Mouse (Mus musculus) right cerebral cortex, postnatal 4 days (tissue): ENCODE data around the gene Gpr84.
A peak's percentile ranks its signal among the peaks of the same experiment; 100 is the strongest.

ENCODE experiments used
- DNase-seq: peaks from one replicate; pipeline ENCODE4 v3.0.0-alpha.2; 2022

Gpr84 gene

DNA sequence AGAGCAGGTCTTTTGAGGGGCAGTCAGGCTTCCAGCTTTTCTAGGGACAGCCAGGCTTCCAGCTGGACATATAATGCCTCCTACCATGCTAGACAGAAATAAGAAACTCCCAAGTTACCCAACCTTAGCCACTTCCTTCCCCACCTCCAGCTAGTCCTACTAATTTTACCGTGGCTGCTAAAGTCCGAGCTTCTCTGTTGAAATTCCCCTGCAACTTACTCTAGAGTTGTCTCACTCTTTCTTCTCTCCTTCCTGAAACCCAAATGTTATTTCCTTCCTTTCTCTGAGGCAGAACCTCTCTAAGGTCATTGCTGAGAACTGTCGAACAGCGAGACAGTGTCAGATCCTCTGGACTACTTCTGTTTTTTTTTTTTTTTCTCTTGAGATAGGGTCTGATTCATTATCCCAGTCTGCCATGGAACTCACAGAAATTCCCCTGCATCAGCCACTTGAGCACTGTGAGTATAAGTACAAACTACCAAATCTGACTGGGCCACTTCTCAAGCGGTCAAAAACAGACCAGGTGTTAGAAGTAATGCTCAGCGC, at the start of gene Gpr84:
Gpr84 (minus strand) TSS at position 248 of the 546 bp plus-strand sequence.
- no peak for DNase-seq

DNA sequence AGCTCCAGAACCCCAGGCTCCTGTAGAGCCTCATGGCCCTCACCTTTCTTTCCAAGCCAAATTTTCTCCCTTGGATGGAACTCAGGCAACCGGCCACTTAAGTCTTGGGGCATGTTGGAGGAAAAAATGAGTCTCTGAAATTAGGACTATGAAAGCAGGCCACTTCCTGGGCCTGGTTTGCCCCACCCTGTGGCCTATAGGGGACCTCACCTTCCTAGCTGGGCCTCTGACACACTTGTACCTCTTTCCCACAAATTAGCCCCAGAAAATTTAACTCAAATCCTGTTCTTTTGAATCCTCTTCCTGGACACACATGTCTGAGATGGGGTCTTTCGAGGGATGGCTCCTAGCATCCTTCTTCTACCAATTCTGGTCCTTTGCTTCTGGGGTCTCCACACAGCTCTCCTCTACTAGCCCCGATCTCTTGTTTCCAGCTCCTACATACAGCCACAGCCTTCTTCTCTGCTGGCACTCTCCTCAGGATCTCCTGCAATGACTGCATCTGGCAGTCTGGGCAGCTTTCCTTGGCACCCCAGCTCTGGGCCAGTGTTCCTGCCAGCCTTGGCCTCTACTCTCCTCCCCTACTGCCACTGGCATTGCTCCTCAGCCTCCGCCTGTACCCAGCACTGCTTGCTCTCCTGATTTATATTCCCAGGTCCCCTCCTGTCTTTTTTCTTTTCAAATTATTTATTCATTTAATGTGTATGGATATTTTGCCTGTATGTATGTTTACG, 49.6 kb upstream of the Gpr84 start:
- DNase-seq: no peak

DNA sequence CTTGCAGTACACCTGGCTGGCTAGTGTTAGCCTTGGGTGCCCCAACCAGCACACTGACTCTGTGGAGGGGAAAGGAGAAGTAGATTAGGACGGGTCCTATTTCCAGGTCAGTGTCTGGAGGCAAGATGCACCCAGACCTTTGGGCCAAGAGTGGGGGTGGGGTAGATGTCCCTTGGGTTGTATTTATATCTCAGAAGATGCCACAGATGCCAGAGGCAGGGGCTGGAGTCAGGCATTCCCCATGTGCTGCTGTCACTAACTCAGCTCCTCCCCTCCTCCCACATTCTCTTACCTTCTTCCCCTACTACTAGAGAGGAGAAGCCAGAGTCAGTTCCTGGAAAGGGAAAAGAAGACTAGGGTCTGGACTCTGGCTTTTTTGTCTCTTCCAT, 48.7 kb upstream of the Gpr84 start:
- no peak for DNase-seq

GRCm38 (mm10) chr15:103358278-103359121, 48.1 kb upstream of the Gpr84 start:
- DNase-seq: no peak

- DNase-seq: no peak
These were observed 47.4 kb upstream of the Gpr84 start for GRCm38 (mm10) chr15:103357817-103358216.

GRCm38 (mm10) chr15:103356130-103356529, 45.7 kb upstream of the Gpr84 start:
- DNase-seq: no peak

DNA sequence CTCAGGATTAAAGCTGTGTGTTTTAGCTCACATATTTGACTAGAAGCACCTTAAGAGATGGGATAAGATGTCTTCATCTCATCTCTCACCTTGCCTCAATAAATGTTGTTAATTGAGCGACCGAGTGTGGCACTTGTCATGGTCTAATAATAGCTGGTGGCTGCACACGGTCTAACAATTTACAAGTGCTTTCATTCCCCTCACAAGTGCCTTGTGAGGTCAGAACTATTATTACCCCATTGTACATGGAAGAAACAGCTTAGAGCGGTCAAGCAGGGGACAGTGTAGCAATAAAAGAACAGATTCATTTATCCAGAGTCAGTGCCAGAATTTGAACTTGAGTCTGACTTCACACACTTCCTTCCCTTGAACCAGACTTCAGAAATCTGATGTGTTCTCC, 45.0 kb upstream of the Gpr84 start:
- DNase-seq: no peak

GRCm38 (mm10) chr15:103354690-103355089, 44.3 kb upstream of the Gpr84 start:
- DNase-seq: no peak

DNA sequence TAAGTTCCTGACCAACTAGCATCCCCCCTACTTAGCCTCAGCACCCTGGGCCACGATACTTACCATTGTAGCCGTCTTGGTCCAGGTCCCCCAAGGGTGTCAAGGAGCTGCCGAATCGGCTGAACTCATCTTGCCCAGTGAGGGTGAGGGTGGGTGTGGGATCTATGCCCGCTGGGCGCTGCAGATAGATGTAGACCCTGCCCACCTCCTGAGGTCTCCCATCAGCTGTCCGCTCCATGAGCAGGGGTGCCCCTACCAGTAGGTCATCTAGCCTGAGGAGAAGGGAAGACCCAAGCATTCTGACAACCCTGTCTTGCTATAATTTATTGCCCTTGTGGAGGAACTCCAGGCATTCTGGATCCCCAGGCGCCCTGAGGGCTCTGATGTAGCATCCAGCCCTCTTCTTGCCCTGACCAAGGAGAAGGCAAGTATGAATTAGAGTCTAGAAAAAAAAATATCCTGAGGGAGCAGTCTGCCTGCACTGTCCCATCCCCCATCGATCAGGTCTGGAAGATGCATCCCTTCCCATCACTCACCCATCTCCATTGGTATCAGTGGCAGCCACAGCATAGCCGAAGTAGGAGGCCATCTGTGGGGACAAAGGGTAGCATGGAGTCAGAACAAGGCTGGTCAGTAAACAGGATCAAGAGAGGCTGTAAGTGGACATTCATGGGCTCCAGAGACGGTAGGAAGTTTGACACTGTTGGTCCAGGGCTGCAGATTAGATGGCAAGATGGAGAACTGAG, 43.3 kb upstream of the Gpr84 start:
- DNase-seq: peak; percentile 1

DNA sequence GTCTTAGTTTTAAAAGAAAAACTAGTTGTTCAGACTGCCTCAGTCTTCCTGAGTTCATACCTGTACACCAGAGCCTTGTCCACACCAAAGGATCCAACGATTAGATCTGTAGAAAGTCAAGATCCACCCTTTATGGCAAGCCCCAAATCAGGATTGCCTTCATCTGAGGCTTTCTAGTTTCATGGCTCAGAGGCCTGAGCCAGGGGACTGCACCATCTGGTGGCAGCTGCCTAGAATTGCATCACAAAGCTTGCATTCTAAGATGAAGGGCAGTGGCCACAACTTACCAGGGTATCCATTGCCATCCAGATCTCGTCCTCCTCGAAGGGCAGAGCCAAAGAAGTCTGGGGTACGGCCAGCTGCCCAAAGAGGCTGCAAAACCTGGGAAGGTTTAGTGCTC, 42.4 kb upstream of the Gpr84 start:
- DNase-seq: peak; percentile 66

GRCm38 (mm10) chr15:103347275-103347684, 36.9 kb upstream of the Gpr84 start:
- DNase-seq: peak; percentile 64

DNA sequence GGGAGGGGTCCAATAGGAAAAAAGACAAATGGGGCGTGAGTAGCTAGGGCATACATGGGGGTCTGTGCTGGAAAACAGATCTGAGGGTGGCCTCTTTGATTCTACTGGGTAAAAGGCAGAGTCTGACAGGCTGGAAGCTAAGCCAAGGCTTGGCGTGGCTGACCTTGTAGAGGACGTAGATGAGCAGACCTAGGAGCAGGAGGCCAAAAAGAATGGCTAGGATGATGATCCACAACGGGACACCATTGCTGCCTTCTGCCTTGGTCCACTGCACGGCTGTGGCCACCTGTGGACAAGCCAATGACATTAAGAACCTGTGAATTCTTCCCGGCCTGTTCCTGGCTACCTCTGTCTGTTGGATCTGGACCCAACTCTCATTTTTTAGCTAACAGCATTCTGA, 35.4 kb upstream of the Gpr84 start:
- DNase-seq: no peak

- no peak for DNase-seq
These were observed 33.1 kb upstream of the Gpr84 start for GRCm38 (mm10) chr15:103343556-103343955.

DNA sequence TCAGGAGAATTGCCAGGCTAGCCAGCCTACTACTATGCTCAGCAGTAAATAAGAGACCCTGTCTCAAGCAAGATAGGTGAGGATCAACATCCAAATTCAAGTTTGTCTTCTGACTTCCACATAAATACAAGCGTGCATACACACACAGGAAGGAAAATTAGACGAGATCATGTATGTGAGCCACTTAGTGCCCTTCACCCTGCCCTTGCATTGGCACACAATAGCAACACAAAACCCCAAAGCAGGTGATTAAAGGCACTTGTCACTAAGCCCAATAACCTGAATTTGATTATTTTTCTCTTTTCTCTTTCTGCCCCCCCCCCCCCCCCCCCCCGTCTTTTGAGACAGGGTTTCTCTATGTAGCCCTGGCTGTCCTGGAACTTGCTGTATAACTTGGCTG, 32.6 kb upstream of the Gpr84 start:
- no peak for DNase-seq

GRCm38 (mm10) chr15:103342415-103342814, 32.0 kb upstream of the Gpr84 start:
- peak; percentile 68 for DNase-seq

DNA sequence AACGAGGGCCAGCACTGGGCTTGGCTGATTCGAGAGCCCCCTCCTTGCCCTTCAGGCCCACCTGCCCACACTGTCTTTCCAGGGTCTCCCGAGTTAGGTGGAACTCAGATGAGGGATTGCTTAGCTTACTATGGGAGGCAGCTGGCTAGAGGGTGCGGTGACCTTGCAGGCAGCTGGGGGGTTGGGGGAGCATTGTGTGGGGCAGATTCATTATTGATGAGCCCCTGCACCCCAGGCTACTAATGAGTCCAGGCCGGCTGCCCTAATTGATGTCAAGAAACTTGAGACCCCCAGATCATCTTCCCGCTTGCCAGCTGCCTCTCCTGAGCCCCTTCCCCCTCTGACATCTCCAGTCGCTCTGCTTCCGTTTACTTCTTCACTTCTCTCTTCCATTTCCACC, 31.1 kb upstream of the Gpr84 start:
- DNase-seq: no peak

DNA sequence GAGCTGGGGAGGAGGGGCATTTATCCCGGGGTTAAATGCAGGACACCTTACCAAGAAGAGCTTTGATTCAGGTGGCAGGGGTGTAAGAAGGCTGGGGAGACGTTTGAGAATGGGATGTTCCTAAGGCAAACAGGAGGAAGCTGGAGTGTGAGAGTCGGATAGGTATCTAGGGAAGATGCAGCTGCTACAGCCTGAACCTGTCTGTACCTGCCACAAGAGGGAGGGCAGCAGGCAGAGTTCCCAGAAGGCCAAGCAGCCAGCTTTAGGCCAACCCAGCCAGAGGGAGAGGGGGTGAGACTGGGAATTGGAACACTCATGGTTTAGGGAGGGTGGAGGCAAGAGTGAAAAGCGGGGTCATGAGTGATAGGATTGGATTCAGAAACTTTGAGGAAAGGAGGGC, 30.4 kb upstream of the Gpr84 start:
- no peak for DNase-seq

- peak; percentile 80 for DNase-seq
These were observed 29.5 kb upstream of the Gpr84 start, which contains the start of gene Zfp385a for GRCm38 (mm10) chr15:103339961-103340337. Gene Zfp385a, minus strand, starts transcription at chr15:103340093.

DNA sequence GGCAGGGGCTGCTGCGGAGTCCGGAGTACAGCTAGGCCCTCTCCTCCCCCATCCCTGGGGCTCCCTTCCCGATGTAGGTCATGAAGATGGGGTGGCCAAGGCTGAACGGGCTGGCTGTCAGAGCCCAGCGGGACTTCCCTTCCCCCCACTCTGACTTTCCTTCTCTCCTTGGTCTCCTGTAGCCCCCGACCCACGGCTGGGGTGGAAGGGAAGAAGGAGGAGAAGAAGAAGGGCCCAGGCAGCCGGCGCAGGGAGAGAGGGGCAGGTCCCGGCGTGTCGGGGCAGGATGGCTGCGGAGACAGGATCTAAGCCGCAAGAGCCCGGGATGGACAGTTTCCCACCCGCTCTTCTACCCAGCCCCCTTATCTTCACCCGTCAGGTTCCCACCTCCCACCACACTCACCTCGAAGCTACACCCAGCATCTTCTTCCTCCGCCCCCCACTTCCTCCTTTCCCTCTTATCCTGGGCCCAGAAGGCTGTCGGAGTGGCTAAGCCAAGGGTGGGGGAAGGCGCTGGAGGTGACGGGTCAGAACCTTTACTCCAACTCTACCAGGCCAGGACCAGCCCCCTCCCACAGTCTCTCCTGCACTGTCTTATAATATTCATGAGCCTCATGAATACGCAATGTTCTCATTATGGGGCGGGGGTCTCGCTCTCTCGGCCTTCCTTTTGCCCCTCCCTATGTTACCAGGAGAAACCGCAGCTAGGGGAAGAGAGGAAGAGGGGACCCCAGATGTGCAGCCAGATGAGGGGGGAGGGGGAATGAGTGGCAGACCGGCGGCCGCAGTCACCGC, 29.0 kb upstream of the Gpr84 start:
- peak; percentile 30 for DNase-seq

DNA sequence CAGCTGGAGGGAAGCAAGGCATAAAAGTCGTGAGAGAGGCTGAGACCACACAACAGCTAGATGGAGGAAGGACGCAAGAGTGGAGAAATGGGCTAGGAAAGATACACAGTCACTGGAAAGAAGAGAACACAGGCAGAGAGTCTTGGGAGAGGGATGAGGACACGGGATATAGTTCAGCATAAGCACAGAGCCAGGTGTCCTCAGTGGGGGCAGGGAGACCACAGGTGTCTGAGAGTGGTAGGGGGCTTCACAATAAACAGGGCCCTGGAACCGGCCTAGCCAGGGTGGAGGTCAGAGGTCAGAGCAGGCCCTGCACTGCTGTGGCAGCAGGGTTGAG, 28.4 kb upstream of the Gpr84 start:
- DNase-seq: no peak

GRCm38 (mm10) chr15:103336996-103337667, 26.7 kb upstream of the Gpr84 start:
- peak; percentile 1 for DNase-seq
